Mouse (Mus musculus) spleen, postnatal 10 days (tissue): ENCODE measurements at regions not wholly inside any gene's neighbourhood (a gene's known extent, or its start where the extent isn't known, plus 50 kb on each side); places are given as distances from the start of the nearest gene placed in this dataset.

Experiments used
- DNase-seq, 2 experiments: peaks; one replicate each; pipeline ENCODE4 v3.0.0; 2021 to 2022; ENCODE audit warnings: low spot score in 2 of 2

DNA sequence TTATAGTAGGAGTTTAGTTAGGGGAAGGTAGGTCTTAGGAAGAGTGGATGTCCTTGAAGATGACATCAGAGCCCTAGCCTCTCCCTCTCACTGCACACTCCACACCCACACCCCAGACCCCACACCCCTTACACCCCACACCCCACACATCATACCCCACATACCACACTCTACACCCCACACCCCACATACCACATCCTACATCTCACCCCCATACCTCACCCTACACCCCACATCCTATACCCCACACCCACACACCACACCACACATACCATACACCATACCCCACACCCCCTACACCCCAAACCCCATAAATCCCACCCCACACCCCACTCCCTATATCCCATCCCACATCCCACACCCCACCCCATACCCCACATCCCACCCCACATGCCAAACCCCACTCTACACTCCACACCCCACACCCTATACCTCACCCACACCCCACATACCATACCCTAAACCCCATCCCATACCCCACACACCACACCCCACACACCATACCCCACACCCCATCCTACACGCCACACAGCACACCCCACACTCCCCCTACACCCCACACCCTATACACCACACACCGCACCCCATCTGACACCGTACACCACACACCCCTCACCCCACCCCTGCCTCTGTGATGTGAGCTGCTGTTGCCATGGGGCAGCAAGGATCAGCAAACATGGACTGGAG is 323.7 kb upstream of the G2e3 start:
- DNase-seq, result no peak

DNA sequence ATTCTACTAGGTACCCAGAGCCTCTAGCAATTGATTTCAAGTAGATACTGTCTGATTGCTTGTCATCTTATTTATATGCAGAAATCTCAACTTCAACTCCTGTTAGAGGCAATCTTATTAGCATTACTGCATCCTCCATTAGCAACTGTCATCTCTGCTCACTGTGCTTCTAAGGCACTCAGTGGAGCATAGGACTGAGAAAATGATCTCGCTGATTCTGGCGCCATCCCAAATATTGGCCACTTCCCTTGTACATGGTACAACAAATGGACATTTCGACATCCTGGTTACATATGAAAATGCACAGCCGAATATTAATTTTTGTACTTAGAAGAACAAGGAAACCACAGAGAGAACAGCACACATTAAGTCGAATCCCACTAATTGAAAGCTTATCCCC is 329.7 kb upstream of the G2e3 start:
- no peak for DNase-seq

DNA sequence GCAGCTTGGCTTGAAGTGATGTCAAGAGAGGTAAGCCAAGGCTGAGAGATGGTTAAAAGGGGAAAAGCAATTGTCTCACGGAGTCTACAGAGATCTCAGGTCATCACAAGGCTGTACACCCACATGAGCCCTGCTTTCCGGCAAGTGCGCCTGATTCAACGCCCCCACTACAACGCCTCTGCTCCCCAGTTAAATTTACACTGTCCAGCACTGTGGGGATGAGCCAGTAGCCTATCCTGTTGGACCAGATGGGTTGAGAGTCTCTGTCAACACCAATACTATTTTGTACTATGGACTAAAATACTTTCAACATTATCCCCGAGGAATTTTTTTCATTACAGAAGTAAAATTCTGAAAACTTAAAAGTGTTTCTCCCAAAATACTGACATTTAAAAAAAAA is 331.8 kb upstream of the G2e3 start:
- no peak for DNase-seq

DNA sequence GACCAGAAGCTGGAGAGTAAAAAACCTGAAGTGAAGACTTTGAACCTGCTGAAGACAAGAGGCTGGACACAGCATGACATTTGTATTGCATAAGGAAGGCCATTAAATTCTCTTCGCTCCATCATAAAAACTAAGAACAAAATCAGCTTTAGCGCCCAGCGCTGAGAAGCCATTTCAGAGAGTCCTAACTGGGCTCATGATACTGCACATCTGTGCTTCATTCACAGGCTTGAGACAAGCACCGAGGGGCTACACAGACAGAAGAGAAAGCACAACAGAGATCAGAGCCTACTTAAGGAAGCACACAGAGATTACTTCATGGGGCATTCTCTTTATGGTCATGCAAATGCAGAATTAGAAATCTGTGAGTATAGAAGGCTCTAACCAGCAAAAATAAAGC is 338.2 kb upstream of the G2e3 start:
- DNase-seq, result no peak

DNA sequence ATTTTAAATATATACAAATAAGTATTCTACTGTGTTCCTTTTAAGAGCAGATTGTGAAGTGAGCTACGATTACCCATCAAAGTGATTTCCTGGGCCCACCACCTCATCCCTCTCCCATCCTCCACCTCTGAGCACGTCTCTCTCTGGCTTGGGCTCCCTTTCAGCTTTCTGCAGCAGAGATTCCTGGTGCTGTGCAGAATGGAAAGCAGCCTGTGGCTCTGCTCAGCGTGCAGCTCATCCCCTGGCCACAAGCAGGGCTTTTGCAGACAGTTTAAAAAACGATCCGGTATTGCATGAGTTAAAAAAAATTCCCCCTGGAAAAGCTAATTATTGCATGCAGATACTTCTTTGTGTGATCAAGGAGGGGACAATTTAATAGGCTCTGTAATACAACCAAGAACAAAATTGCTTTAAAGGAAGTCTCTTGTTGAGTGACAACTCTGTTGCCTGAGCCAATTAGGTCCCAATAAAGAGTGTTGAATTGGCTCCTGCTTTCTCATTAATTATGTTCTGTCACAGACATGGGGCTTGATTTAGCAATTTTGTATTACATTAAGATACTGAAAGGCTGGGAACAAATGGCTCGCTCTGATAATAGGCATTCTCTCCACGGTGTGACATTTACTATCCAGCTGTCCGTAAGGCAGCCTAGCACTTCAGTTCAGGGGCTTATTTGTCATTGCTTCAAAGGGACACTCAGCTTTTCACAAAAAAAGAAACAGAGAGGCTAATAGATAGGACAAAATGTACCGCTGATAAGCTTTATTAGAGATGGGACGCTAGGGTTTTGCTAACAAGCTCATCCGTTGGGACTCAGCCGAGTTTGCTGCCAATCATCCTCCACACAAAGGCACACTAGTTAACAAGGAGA is 345.9 kb upstream of the G2e3 start:
- DNase-seq, result no peak

DNA sequence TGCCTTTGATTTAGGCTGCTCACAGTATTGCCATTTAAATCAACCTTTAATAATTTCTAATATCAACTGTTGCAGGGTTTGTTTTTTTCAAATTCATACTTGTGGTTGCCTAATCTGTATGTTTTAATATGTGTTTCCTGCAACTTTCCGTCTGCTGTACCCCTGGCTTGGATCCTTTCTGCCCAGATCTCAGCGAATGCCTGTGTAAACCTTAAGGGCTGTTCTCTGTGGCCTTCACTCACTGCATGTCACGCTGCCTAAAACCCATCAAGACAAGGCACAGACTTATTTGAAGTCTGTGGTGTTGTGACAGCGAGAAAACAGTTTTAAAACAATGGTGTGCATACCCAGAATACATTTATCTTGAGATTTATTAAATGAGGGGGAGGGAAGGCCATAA is 346.8 kb upstream of the G2e3 start:
- DNase-seq, result no peak

DNA sequence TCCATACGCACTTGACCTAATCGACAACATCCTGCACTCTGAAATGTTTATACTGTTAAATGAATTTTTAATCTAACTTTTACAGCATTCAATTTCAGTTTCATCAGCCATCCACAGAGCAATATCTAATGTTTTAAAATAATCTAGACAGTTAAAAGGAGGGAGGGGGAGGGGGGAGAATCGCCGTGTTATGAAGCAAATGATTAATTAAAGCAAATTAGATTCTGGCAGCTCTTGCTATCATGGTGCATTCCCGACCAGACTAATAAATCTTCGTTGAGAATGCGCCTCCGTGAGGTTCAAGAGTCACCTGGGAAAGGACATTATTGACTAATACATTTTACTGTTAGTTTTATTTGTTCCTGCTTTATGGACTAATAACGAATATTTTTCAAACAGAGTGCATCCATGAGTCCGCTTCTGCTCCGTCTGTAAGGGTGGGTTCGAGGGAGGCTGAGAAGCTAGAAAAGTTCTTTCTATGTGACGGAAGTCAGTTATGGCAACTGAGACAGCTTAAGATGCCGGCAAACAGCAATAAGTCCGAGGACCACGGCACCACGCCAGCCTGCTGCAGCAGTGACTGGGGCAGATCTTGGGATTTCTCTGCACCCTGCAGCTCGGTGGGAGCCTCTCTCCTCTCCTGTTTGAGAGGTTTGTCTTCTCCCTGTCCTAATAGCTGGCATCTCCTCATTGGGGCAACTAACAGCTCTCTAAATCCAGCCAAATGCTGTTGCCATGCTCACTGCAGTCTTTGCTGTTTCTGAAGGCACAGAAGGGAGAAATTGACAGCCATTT is 347.4 kb upstream of the G2e3 start:
- DNase-seq, result no peak

DNA sequence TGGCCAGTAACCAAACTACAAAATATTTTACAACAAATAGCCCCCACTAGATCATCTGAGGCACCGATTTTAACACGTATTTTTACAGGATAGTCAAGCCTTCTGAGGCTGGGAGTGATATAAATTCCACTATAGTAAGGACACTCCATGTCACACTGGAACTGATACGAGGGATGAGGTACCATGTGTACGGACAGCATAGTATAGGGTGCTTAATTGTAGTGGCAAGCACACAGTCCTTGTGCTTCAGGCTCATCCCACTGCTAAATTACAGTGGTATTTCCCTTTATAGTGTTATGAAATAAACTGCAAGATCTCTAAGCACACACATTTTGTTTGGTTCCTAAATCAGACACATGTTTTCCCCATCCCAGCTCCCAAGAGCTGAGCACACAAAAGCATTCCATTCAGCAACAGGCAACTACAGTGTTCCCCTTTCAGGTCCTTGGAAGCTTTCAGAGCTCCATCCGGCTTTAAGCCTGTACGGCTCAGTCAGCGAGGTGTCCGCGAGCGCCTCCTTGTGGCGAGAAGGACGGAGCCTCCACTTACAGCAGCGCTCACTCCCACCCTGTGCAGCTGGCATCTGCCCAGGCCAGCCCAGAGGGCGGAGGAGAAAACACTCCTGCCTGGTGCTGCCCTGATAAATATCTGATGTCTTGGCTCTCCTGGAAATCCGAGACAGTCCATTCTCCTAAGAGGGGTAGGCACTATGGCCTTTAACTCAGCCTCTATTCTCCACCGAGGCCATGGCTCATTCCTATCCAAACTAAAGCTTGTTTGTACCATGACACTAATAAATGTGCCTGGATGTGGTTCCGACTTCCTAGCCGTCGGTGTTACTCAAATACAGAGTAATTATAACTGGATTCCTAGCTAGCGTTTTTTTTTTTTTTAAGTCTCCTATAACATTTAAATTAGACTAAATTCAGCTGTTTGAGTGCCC is 348.3 kb upstream of the G2e3 start:
- DNase-seq, result peak; percentile 4 to 40

DNA sequence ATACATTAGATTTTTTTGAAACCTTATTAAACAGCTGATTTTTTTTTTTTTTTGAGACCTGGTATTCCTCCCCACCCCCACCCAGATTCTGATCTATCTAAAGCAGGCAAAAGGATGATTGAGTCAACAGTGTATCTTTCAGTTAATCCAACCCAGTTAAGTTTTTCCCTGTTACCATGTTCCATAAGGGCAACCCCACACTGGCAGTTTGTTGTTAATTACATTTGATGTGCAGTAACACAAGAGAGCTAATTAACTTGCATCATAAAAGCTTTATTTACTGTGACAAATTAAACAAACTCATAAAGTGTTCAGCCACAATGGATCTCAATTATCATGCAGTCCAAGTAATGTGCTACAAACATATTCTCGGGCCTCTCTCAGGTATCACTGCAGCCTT is 346.8 kb upstream of the Prkd1 start:
- no peak for DNase-seq

DNA sequence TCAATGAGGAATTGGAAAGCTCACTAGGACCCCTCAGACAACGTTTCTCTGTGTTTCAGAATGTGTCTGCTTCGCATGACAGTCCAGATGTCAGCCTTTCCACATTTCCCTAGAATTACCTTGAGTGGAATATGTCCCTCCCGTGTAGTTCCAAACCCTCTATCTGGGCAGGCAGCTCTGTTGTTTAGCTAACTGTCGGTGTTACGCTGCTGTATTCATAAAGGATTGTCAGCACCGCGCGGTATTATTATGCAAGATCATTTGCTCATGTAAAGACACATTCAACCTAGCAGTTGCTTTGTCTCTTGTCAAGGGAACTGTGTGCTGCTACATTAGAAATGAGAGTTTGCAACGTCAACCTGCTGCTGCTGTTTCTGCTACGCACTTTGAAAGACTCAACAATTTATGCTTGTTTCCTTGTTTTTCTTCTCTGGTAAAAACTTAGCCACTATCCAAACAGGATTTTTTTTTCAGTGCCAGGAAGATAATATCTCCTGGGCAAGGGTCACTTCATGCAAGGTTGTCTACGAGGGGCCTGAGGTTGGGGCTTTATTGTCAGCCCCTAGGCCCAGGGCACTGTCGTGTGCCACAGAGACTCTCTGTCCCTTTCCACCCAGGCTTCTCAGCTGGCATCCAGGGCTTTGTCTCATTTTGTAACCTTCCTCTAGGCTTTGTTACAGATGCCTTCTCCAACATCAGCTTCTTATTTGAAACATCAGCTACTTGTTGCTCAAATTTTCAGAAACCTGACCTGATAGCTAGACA is 340.8 kb upstream of the Prkd1 start:
- no peak for DNase-seq

DNA sequence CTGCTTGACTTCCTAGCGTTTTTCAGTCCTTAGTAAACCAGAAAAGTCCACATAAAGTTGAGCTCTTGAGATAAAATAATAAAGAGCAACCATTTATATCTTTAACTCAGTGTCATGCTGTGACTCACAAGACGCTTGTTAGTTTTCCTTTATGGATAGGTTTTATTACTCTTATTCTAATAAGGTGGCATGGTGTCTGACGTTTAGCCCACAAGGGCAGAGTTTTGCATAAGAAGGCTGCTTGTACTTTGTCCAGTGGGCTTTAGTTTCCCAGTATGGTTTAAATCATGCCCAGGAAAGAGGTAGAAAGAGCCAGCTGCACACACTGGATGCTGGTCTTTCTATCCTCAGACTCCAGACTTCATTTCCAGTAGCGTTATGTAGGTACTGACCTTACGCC is 332.4 kb upstream of the Prkd1 start:
- DNase-seq, result no peak

DNA sequence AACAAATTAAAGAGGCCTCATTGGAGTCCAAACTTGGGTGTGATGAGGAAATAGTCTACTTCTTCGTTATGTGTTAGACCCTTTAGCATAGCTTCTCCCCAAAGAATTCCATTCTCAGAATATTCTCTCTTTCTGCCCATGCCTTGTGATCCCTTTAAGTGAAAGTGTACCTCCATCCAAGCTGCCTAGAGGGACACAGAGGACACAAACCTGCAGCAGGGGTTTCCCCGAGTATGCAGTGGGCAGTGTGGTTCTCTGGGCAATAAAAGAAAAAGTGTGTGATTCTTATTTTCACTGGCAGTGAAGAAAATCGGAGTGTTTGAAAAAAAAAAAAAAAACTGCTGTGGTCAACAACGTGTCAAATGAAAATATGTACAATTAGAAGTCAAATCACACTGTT is 331.9 kb upstream of the Prkd1 start:
- no peak for DNase-seq

DNA sequence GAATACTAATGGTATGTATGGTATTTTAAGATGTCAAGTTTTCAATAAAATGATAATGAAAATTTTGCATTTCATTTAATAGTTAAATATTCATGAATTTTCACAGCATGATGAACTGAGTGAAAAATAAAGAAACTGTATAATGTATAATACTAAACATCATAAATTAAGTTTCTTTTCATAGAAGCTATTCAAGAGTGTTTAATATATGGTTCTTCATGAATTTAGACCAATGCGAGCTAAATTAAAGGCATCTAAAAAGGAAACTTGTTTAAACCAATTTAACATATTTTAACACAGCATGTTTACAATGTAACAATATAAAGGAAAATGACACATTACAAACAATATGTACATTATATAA is 321.8 kb upstream of the Prkd1 start:
- no peak for DNase-seq

DNA sequence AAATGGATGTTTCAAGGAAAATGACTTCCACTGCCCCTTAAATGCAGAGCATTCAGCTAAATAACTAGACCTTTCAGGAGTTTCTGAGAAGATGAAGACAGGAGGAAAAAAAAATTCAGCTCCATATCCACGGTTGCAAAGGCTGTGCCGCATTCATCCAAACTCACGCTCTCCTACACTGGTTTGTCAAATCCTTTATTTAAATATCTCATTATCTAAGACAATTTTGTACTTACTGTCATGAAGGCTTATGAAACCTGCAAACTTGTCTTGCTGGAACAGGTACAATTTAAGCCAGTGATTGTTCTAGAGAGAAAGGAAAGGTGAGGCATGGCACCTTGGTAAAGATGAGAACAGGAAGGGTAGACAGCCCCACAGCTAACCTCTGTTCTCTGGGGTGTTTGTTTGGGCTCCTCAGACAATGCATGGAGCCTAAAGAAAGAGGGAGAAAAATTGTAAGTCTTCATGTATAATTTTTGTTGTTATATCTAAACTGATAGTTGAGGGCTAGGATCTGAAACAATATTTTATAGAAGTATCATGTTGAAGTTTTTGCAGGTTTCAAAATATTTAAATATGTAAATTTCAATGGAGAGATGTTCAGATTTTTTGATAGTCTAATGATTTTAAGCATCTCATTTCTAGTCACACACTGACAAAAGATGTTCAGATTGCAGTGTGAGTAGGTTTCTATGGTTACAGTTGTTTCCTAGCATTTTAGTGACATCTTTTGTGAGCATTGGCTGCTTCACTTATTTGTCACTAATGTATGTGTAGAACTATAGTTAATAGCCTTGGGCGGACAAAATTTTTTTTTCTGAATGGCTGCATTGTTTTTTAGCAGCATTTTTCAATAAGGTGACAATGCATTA is 321.2 kb upstream of the Prkd1 start:
- no peak for DNase-seq

DNA sequence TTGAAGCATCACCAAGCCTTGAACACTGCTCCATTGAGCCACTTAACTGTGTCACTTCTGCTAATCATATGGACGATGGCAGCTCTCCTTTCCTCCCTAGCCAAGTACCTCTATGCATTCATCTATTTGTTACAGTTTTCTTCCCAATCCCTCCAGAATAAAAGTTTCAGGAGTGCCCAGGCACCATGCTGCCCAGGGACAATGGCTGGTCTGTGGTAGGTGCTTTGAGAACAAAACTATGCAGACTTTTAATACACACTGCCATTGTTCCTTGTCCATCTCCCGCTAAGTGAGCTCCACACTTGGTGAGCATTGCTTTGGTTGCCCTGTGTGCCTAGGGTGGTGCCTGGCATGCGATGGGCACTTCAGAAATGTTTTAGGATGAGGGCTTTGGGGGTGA is 320.5 kb upstream of the Prkd1 start:
- DNase-seq, result no peak

DNA sequence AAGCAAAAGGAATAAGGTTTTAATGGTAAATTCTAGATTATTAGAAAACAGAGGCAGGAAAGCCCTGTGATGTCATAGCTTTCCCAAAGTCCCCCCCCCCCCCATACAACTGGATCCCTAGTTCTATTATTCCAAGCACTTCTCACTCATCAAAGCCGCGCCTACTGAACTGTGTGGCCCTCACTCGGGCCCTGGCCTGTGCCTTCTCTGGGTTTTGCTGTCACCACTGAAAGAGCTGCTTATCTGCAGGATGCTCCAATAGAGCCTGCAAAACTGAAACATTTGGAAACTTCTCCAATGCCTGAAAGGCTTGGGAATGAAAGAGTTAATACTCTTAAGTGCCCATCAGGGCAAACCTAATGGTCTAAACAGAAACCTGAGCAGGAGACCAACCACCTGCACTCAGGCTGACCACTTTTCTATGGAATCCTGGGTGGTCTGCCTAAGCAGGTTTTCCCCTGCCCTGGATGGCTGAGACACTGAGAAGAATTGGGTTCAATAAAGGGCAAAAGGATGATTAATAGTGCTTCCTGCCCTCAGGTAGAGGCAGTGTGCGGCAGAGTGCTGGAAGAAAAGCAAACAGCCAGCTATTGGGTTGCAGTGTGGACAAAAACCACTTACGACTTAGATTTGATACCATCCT is 318.4 kb upstream of the Prkd1 start:
- DNase-seq, result no peak

DNA sequence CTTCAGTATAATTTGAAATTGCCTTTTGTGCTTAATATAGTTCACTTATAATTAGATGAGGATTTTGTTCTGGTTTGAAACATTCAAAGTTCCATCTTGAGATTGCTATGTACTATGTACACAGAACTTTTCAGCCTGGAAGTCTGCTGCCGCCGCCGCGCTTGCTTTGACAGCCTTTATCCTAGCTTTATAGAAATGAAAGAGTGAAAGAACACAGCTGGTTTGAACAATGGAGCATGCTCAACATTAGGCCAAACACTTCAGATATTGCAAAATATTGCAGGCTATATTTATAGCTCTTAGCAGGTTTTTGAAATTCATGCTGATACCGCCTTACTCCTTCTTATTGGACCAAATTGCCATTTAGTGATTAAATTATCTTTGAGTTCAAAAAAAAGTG is 305.1 kb upstream of the Prkd1 start:
- DNase-seq, result no peak

DNA sequence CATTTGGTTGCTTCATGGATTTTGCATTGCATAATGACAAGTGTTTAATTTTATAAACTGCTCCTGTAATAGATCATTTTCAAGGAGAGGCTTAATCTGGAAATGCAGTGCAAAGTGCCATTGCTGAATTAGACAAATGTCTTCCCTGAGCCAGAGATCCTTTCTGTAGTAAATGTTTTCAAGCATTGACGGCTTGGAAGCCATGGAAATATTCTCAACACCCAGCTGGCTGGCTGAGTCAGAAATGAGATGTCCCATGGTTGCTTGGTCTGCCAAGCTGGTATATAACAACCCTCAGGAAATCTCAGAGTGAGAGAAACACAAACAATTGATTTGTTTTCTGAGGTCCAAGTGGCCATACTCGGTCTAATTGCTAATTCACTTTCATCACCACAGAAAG is 298.1 kb upstream of the Prkd1 start:
- no peak for DNase-seq
